Mouse (Mus musculus) lung, embryonic 15.5 days (tissue): ENCODE results near the gene Lrrc75a. TPM values are rescaled to one million over a fixed set of nuclear protein-coding genes. Genes with fewer than 3 reads are reported as not detected.
"Not testable (repeated sequence)": the region's sequence is repeated elsewhere in the genome, so short reads cannot be mapped to it uniquely, and the experiment has no call there.

Experiments
- ATAC-seq: fragments of 200-750 bp; cut with Nextera tagmentation; 2 replicates; pipeline ENCODE4 v1.8.0; 2017; ENCODE audit warnings: moderate number of reproducible peaks, borderline replicate concordance; ENCODE audit not compliant: low FRiP score, low TSS enrichment; ENCODE audit errors: extremely low read depth
- H3K27ac ChIP-seq: fragments of 300-500 bp; sonication (generic); 2 replicates; pipeline ENCODE4 v1.5.1; 2015; ENCODE audit warnings: moderate library complexity, mild to moderate bottlenecking, inconsistent platforms
- H3K27me3 ChIP-seq: fragments of 300-500 bp; sonication (generic); 2 replicates; pipeline ENCODE4 v1.6.1; 2015; ENCODE audit warnings: inconsistent platforms
- H3K36me3 ChIP-seq: fragments of 300-500 bp; sonication (generic); 2 replicates; pipeline ENCODE4 v1.6.1; 2015; ENCODE audit warnings: inconsistent platforms
- H3K4me1 ChIP-seq: fragments of 300-500 bp; sonication (generic); 2 replicates; pipeline ENCODE4 v1.6.1; 2015; ENCODE audit warnings: inconsistent platforms
- H3K4me2 ChIP-seq: fragments of 300-500 bp; sonication (generic); 2 replicates; pipeline ENCODE4 v1.6.1; 2015; ENCODE audit warnings: inconsistent platforms, mild to moderate bottlenecking, moderate library complexity
- H3K4me3 ChIP-seq: fragments of 300-500 bp; sonication (generic); 2 replicates; pipeline ENCODE4 v1.5.1; 2015; ENCODE audit warnings: mild to moderate bottlenecking, inconsistent platforms
- H3K9ac ChIP-seq: fragments of 300-500 bp; sonication (generic); 2 replicates; pipeline ENCODE4 v1.6.1; 2015; ENCODE audit warnings: inconsistent platforms
- H3K9me3 ChIP-seq: fragments of 300-500 bp; sonication (generic); 2 replicates; pipeline ENCODE4 v1.6.1; 2016; ENCODE audit warnings: inconsistent platforms
- WGBS: fragments of 180-500 bp; shearing (Covaris S2); methylation state at CpG from one replicate; pipeline ENCODE4 v1.1.7; 2015; 5-methylcytosine and 5-hydroxymethylcytosine counted together
- polyA plus RNA-seq: library from polyadenylated mRNA; unstranded; fragments of >200 nt; fragmentation: Nextera tagmentation; extraction: Ambion mirVana; gene quantifications from 2 replicates; pipeline ENCODE4 v1.2.1, GENCODE M21; 2015

Gene Lrrc75a
- polyA plus RNA-seq, 1 experiment from 2014 or later = 12.6 TPM

DNA sequence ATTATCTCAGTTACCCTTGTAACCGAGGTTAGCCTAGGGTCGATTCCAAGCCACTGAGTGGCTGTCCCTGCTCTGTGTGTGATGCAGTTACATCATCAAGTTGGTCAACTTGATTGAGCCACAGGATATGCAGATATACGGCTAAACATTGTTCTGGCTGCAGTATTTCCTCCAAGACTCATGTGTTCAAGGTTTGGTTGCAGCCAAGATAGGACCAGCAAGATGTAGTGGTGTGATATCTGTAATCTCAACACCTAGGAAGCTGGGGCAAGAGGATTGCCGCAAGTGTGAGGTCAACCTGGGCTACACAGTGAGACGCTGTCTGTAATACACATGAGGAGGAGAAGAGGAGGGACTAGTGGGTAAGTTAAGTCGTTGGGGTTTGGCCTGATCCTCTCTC lies 15.9 kb upstream of the Lrrc75a start:
- ATAC-seq = no peak

DNA sequence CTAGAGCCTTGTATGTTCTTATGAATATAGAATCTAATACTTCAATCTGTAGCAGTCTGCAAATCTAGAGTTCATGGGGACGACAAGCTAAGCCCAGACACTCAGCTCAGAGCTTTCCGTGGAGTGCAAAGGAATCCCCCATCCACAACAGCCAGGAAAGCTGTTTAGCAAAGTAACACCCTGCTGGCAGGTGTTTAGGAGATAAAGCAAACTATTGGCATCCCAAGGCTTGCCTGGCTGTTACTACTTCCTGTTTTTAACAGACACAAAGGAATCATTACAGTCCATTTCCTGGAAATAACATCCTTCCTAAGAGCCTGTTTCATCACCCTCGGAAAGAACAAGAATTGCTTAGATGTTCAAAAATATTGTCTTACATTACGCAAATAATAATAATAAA lies 12.6 kb upstream of the Lrrc75a start:
- no peak for ATAC-seq
- Histone ChIP-seq H3K27ac (no peak overlapping the region), H3K27me3 (no peaks in the 10 kb centered on the region), H3K4me1 (no peaks in the 10 kb centered on the region), H3K4me3 (no peak overlapping the region), H3K36me3 (no peaks in the 10 kb centered on the region), H3K4me2 (no peak overlapping the region), H3K9ac (no peak overlapping the region), H3K9me3 (no peaks in the 10 kb centered on the region)
- 50% methylated on average over 4 of the region's 4 CpGs for WGBS

More for the DNA sequence above, 15.9 kb upstream of the Lrrc75a start:
- H3K9me3 ChIP-seq = no peaks in the 10 kb centered on the region
- H3K4me2 ChIP-seq = no peak overlapping the region
- 78% methylated on average over 6 of the region's 6 CpGs for WGBS
- no peaks in the 10 kb centered on the region for H3K27me3 ChIP-seq
- H3K36me3 ChIP-seq = no peaks in the 10 kb centered on the region
- H3K9ac ChIP-seq = no peak overlapping the region
- H3K4me1 ChIP-seq = no peaks in the 10 kb centered on the region
- no peak overlapping the region for H3K27ac ChIP-seq
- no peak overlapping the region for H3K4me3 ChIP-seq

DNA sequence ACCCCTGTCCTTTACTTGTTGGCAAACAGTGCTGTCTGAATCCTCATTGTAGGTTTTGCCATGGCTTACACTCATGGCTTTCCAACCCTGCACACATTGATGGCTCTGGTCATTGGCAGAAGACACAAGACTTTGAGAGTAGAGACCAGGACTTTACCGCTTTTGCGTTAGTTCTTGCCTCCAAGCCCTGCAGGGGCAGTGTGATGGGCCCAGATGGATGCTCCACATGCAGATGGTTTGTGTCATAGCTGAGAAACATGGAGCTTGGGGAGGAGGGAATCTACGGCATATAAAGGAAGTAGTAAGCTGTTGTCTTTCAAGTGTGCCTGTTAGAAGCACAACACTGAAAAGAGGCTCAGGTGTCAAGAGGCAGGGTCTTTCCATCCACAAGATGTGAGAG lies 3.8 kb upstream of the Lrrc75a start:
- ATAC-seq = no peak
- Histone ChIP-seq H3K9me3 (no peaks in the 10 kb centered on the region), H3K27ac (no peak overlapping the region), H3K4me1 (peaks cover 22% of the 10 kb centered on the region), H3K4me2 (no peak overlapping the region), H3K36me3 (no peaks in the 10 kb centered on the region), H3K27me3 (no peaks in the 10 kb centered on the region), H3K9ac (no peak overlapping the region), H3K4me3 (no peak overlapping the region)
- 85% methylated on average over 3 of the region's 3 CpGs for WGBS

DNA sequence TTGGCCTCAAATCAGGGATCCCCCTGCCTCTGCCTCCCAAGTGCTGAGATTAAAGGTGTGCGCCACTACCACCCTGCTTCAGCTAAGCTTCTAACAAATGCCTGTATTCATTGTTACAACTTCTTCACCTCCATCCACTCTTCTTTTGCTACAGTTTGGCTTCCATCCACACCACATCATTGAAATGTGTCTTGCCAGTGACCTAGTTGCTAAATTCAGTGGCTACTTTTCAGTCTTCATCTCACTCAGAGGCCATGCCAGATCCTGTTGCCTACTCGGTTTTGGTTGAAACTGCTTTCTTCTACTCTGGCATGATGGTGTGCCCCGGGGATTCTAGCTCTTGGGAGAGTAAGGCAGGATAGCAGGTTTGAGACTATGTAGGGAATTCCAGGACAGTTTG lies 3.2 kb upstream of the Lrrc75a start:
- no peak overlapping the region for H3K4me3 ChIP-seq
- H3K27me3 ChIP-seq = no peaks in the 10 kb centered on the region
- no peak for ATAC-seq

DNA sequence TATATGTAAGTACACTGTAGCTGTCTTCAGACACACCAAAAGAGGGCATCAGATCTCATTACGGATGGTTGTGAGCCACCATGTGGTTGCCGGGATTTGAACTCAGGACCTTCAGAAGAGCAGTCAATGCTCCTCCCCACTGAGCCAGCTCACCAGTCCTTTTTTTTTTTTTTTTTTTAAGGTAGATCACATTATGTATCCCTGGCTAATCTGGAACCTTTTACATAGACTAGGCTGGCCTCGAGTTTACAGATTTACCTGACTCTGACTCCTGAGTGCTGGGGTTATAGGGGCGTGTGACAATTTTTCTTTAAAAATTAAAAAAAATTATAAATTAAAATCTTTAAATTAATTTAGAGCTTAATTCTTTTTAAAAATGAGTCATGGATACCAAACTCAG lies 1.5 kb upstream of the Lrrc75a start:
- not testable (repeated sequence) for H3K27ac ChIP-seq, H3K36me3 ChIP-seq, H3K4me3 ChIP-seq, H3K27me3 ChIP-seq, ATAC-seq, H3K9me3 ChIP-seq
- Histone ChIP-seq H3K4me2 (peak overlapping the region; percentile 89), H3K4me1 (peaks cover 45% of the 10 kb centered on the region), H3K9ac (peak overlapping the region; percentile 66; the same call in 1 of the 2 replicates)
- 71% methylated on average over 4 of the region's 4 CpGs for WGBS

More for the DNA sequence above, 3.2 kb upstream of the Lrrc75a start:
- WGBS = 88% methylated on average over 3 of the region's 3 CpGs
- Histone ChIP-seq H3K4me2 (no peak overlapping the region), H3K4me1 (peaks cover 27% of the 10 kb centered on the region), H3K36me3 (no peaks in the 10 kb centered on the region), H3K9me3 (no peaks in the 10 kb centered on the region), H3K27ac (no peak overlapping the region), H3K9ac (no peak overlapping the region)

DNA sequence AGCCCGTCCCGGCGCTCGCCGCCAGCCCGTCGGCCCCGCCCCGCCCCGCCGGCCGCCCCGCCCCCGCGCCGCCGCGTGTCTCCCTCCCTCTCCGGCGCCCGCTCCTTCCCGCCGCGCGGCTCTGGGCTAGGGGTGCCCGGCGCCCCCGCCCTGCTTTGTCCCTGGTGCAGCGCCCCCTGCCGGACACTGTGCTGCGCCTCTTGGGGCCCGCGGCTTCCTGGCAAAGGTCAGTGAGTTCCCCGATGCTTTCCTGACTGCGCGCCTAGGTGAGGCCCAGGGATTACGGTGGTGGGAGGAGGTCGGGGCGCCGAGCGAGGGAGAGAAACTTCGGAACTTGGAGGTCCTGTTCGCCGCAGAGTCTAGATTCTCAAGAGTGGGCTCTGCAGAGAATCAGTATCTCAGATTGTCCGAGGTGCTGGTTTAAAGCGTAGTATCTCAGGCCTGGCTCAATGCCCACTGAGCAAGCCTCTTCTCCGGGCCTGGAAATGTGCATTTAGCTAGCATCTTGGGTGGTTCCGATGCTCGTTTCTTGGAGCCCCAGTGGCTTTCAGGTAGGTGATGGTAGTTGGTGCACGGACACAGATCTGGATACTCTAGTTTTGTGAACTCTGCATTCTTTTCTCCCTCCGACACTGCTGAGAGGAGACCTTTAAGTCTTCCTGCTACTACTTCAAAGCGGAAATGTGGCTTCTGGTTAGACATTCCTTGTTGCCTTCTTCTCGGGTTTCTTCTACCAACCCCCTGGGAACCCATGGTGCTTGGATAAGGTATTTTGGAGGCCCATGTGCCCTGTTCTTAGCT lies 468 bp upstream of the Lrrc75a start, which contains the start of gene Mmgt2:
Gene Mmgt2 (plus strand): TSS at position 74 of the 801 bp plus-strand sequence.
- Histone ChIP-seq H3K9ac (peak within 1 kb of the TSS; percentile 74), H3K4me3 (peak within 1 kb of the TSS; percentile 74), H3K4me2 (peak within 1 kb of the TSS; percentile 89), H3K36me3 (no peaks in the 10 kb centered on the region), H3K4me1 (peaks cover 55% of the 10 kb centered on the region), H3K27me3 (no peaks in the 10 kb centered on the region), H3K27ac (peak within 1 kb of the TSS; percentile 91), H3K9me3 (no peaks in the 10 kb centered on the region)
- peak; percentile 91 for ATAC-seq
- WGBS = under 1% methylated on average over 26 of the region's 53 CpGs

DNA sequence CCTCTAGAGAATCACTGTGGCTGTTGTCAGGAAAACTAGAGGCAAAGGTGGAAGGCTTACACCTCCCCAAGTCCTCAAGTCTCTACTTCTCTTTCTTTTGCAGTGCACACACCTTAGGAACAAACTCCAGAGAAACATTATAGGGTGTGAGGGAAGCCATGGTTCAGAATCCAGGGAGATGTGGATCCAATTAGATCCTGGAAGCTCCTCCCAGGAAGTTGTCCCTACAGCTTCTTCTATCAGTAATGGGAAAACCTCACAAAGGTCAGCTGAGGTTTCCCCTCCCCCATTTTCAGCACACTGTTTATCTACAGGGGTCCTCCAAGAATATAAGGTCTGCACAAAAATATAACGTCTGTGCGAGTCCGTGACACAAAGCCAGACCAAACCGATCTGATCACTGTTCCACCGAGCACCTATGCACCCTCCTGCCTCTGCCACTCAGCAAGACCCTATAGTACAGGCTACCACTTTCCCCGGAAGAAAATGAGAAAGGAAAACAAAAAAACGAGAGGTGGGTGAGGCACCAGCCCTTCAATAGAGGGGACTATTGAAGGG lies 1.3 kb downstream of the Lrrc75a start:
- Histone ChIP-seq H3K27ac (peak overlapping the region; percentile 91), H3K27me3 (no peaks in the 10 kb centered on the region), H3K9me3 (no peaks in the 10 kb centered on the region), H3K4me3 (peak overlapping the region; percentile 74), H3K36me3 (no peaks in the 10 kb centered on the region), H3K4me2 (peak overlapping the region; percentile 89), H3K9ac (peak overlapping the region; percentile 74), H3K4me1 (peaks cover 72% of the 10 kb centered on the region)
- 44% methylated on average over 7 of the region's 7 CpGs for WGBS
- no peak for ATAC-seq

DNA sequence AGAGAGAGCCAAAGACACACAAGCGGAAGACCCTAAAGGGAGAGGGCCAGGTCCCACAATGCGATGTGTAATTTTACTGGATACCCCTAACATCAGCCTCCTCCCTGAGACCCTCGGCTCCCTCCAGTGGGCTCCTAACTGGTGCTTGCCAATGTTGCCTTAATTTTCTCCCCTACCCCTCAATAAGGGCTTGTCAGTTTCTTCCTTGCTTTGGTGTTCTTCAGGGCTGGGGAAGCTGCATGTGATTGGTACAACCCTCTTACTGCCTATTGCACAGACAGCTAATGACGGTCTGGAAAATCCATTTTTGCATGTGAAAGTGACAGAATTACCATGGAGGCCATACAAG lies 1.9 kb downstream of the Lrrc75a start:
- Histone ChIP-seq H3K27me3 (no peaks in the 10 kb centered on the region), H3K4me3 (peak overlapping the region; percentile 74), H3K4me1 (peaks cover 78% of the 10 kb centered on the region), H3K36me3 (no peaks in the 10 kb centered on the region), H3K9ac (peak overlapping the region; percentile 13; the same call in 1 of the 2 replicates), H3K4me2 (peak overlapping the region; percentile 89), H3K27ac (peak overlapping the region; percentile 91), H3K9me3 (no peaks in the 10 kb centered on the region)
- no peak for ATAC-seq
- WGBS = 22% methylated on average over 4 of the region's 4 CpGs

DNA sequence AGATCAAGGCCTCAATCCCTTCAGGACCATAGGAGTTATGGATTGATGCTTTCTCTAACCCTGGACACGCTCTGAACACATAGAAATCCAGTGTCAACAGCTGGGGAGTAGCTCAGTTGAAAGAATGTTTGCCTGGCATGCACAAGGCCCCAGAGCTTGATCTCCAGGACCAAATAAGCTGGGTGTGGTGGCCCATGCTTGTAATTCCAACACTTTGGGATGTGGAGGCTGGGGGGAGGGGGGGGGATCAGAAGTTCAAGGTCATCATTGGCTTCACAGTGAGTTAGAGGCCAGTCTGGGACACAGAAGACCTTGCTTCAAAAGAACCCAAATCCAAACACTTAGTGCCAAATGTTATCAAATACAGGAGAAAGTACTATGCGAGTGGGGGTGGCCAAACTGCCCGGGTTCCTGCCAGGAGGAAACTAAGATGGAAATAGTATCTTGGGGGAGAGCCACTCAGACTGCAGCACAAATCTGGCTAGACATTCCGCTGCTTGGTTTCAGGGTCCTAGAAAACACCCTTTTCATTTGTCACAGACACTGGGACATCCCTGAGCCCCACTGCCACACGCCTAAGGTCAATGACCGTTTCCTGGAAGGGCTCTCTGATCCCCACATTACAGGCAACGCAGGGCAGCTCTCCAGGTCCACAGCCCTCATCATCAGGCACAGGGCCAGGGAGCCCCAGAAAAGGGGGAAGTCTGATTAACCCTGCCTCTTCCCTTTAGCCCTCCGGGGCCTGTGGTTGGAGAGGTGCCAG lies 2.4 kb downstream of the Lrrc75a start:
- Histone ChIP-seq H3K4me1 (peaks cover 79% of the 10 kb centered on the region), H3K27me3 (no peaks in the 10 kb centered on the region), H3K4me3 (peak overlapping the region; percentile 74), H3K9me3 (no peaks in the 10 kb centered on the region), H3K9ac (peak overlapping the region; percentile 13; the same call in 1 of the 2 replicates), H3K4me2 (peak overlapping the region; percentile 89), H3K27ac (peak overlapping the region; percentile 91), H3K36me3 (no peaks in the 10 kb centered on the region)
- WGBS = 9% methylated on average over 8 of the region's 8 CpGs
- no peak for ATAC-seq

DNA sequence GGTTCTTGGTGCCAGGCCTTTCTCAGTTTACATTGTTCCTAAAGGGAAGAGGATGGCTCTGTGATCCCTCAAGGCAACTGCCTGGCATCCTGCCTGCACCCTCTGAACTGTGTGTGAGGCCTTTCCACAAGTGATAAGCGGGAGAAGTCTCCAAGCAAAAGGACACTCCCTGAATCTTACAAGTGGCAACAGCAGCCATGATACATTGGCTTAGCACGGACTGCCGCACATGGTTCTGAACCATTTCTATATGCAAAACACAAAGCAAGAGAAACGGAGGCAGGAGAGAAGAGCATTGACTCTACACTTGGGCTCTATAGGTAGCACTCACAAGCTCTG lies 3.0 kb downstream of the Lrrc75a start:
- 72% methylated on average over 4 of the region's 4 CpGs for WGBS
- no peak overlapping the region for H3K4me3 ChIP-seq

DNA sequence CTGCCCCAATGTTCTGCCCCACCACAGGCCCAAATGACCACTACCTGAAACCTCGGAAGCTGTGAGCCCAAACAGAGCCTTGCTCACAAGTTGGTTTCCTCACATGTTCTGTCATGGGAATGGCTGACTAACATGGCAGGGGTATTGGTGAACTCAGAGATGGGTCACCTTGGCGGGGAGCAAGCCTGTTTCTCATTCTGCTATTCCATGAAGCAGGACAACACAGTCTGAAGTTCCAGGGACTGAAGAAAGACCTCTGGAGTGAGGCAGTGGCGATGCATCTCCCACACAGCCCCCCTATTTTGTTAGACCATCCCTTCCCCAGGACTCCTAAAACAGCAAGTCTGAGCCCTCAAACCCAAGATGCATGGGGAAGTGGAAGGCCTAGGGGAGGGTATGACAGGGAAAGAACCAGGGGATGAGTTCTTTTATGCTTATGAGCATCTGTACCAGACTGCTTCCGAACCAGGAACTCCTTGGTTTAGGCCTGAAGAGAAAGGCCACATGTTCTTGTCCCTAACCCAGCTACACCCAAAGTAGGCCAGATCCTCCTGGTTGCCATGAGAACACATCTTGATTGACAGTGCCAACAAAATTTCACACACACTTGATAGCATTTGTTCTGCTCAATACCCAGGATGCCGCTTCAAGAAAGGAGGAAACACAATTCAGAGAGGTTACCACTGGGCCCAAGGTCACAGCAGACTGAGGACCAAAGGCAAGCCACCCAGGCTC lies 3.6 kb downstream of the Lrrc75a start:
- Histone ChIP-seq H3K9me3 (no peaks in the 10 kb centered on the region), H3K9ac (no peak overlapping the region), H3K4me2 (peak overlapping the region; percentile 89; the same call in 1 of the 2 replicates), H3K27me3 (no peaks in the 10 kb centered on the region), H3K27ac (peak overlapping the region; percentile 91), H3K4me1 (peaks cover 71% of the 10 kb centered on the region), H3K36me3 (no peaks in the 10 kb centered on the region), H3K4me3 (no peak overlapping the region)
- no peak for ATAC-seq
- 92% methylated on average over 5 of the region's 5 CpGs for WGBS

More for the DNA sequence above, 3.0 kb downstream of the Lrrc75a start:
- Histone ChIP-seq H3K4me1 (peaks cover 74% of the 10 kb centered on the region), H3K9me3 (no peaks in the 10 kb centered on the region), H3K27me3 (no peaks in the 10 kb centered on the region), H3K4me2 (peak overlapping the region; percentile 89), H3K9ac (no peak overlapping the region; the same call in 1 of the 2 replicates), H3K27ac (peak overlapping the region; percentile 91), H3K36me3 (no peaks in the 10 kb centered on the region)
- no peak for ATAC-seq
